Mouse (Mus musculus) ZHBTc4 (cell line): ENCODE measurements around the gene Ube3c.
"Not testable (repeated sequence)": the region's sequence is repeated elsewhere in the genome, so short reads cannot be mapped to it uniquely, and the experiment has no call there.

Experiments used
- DNase-seq: peaks from one replicate; pipeline ENCODE4 v3.0.0-alpha.2; 2011; ENCODE audit warnings: low read depth, low spot score

The Ube3c gene

DNA sequence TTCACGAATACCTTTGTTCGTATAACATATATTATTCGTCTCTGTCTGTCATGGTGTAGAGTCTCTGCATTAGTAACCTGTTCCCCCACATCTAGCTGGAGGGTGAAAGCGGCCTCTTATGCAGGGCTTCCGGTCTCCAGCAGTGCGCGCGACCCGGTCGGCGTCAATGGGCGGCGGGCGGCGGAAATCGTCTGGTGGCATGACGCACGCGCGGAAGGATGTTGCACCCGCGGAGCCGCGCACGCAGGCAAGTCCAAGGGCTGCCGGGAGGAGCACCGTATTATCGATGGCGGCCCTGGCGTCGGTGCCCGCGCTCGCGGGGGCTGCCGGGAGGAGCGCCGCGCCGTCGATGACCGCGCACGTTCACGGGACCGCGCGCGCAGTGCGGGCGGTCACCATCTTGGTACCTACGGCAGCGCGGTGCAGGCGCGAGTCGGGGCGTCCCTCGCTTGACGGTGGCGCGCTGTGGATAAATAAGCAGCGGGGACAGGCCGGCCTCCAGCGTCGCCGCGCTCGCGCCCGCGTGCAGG, at the start of gene Ube3c:
TSS of gene Ube3c (plus strand) at position 395 of the 530 bp plus-strand sequence.
- DNase-seq: peak; percentile 99

DNA sequence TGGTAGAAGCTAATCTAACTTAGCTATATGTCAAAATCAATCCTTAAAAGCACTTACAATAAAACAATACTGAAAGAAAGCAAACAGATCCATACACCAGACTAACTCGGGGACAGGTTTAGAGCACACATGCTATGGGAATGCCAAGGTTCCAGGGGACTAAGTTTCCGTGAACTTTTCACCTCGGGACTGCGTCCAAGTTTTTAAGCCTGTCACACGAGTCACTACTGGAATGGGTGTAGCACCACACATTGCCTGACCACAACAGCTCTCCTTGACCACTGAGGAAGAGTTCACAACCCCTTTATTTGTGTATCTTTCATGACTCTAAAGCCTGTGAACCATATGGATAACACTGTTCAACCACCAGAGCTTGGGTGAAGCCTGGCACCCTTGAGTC, 8.9 kb upstream of the Ube3c start:
- DNase-seq: no peak

DNA sequence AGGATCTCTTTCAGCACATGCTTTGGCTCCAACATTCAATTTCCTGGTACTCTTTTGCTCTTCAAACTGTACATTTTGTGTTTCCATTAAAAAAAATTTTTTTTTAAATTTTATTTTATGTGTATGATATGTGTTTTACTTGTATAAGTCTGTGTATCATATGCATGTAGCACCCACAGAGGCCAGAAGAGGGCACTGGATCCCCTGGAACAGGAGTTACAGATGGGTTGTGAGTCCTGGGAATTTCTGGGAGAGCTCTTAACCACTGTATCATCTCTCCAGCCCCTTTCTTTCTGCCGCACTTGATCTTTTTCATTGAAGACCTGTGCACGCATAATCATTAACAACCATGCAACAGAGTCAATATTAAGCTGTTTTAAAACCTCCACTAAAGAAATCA, 8.4 kb upstream of the Ube3c start:
- DNase-seq: peak; percentile 59

DNA sequence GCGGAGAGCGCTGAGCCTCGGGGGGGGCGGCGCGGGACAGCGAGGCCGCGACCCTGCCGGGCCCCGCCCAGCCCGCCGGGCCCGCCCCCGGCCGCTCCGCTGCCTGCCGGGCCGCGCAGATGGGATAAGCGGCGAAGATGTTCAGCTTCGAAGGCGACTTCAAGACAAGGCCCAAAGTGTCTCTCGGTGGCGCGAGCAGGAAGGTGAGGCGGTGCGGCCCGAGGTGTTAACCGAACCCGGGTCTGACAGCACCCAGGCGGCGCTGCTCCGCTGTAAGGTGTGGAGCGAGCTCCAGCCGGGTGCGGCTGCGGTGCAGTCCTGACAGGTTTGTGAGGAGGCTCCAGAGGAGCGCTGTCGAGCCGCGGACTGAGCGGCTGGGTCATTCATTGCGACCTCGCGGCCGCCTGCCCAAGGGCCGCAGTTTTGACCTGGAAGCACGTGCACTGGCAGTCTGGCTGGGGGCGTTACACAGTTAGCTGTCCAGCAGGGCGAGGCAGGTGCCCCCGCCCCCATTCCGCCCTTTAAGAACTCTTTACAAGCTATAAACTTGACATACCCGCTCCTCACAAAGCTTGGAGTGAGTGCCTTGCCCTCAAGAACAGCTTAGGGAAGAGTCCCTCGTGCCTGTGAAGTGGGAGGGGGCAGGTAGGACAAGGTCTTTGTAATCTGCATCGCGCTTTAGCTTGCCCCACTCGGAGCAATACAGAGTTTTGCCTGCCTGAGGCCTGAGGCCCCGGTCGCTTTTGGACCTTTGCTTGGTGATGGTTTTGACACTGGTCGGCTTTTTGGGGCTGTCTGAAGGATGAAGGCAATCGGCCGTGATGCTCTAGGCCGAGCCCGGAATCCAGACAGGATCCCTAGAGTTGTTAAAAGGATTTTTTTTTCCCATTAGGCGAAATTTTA, 587 bp downstream of the Ube3c start:
- DNase-seq: peak; percentile 85

DNA sequence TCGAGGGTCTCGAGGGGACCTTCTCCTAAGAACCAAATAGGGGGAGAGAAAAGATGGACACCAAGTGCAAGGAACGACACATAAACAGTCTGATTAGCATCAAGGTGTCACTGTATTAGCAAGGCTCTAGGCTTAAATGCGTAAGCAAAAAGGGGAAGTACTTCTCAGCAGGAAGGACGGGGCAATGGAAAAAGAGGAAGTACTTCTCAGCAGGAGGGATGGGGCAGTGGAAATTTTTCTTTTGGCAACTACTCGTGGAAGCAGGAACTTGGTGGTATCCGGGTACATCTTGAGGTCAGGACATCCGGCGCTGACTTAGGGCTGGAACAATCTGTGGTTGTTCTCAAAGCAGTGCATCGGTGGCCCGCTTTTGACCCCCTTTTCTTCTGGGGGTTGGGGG, 5.2 kb downstream of the Ube3c start:
- peak; percentile 58 for DNase-seq

DNA sequence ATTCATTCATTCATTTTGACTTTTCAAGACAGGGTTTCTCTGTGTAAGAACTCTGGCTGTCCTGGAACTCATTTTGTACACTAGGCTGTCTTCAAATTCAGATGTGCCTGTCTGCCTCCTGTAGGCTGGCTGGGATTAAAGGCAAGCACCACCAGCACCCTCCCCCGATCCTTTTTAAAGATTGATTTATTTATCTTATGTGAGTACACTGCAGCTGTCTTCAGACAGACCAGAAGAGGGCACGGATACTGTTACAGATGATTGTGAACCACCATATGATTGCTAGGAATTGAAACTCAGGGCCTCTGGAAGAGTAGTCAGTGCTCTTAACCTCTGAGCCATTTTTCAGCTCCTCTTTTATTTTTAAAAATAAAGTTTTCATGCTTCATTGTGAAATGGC, 6.0 kb downstream of the Ube3c start:
- DNase-seq: no peak

DNA sequence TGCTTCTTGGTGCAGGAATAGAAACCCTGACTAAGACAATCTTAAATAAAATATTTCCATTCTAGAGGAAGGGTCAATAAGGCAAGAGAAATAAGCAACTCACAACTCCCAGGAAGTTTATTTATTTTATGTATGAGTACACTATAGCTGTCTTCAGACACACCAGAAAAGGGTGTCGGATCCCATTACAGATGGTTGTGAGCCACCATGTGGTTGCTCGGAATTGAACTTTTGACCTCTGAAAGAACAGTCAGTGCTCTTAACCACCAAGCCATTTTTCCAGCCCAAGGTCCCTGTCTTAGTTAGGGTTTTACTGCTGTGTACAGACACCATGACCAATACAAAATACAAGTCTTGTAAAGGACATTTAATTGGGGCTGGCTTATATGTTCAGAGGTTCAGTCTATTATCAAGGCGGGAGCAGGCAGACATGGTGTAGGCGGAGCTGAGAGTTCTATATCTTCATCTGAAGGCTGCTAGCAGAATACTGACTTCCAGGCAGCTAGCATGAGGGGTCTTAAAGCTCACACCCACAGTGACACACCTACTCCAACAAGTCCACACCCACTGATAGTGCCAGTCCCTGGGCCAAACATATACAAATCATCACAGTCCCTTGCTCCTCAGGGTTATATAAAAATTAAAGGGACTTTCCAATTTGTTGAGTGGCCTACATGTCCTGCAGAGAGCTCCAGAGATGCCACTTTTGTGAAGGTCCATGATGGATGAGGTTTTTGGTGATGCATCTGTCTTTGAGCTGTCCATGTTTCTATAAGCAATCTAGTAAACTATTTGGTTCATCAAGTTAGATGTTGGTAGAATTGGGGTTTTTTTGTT, 9.0 kb downstream of the Ube3c start:
- DNase-seq: no peak

DNA sequence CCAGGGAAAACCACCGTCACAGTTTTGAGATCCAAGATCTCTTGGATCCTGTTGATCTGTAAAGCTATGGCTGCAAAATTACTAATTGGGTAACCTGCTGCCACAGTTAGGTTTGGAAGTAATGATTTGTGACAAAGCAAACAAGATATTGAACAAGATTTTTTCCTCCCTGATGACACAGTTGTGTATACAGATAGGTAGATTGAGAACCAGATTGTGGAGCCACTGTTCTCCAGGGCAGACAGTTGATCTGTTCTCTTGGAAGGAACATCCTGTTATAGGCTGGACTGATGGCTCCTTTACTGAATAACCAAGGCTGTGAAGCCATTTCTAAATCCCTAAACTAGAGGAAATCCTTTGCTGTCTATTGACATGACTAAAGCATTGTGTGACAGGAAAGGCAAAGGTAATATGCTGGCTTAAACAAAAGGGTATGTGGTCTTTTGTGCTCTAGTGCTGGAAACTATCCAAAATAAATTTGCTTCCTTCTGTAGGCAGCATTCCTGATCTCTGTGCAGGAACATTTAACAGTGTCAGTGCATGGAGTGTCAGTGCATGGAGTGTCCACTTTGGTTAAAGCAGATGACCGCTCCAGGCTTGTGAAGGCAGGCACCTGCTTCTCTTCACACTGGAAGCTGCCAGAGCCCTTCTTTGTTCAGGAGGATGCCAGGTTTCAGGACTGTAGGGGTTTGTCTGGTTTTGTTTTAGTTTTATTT, 15.0 kb downstream of the Ube3c start:
- DNase-seq: no peak

DNA sequence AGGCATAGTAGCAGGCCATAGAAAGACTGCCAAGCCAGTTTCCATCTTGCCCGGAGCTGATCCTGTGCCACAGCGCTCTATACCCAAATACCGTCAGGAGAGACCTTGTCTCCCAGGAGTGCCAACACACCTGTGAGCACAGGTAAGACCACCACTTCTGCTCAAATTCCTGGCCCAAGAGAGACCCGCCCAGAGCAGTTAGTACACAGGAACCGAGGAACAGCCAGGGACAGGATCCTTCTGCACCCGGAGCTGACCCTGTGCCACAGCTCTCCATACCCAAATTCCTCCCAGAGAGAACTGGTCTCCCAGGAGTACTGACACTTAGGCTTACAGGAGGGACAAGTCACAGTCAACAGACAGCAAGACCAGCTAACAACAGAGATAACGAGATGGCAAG, 23.1 kb downstream of the Ube3c start:
- not testable (repeated sequence) for DNase-seq

DNA sequence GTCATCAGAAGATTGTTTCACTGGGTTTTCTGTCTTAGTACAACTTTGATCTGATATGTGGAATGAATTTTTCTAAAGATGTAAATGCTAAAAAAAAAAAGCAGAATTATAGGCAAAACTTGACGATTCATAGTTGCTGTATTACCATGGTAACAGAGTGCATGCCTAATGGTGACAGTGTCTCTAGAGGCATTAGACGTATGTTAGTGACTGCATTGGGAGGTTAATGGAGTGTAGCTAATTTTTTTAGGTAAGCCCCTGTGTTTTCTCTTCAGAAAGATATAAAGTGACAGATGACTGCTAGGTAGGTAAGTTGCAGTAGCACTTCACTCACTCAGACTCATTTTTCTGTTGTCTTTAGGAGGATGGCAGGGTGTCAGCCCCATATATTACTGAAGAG, 37.5 kb downstream of the Ube3c start:
- no peak for DNase-seq

DNA sequence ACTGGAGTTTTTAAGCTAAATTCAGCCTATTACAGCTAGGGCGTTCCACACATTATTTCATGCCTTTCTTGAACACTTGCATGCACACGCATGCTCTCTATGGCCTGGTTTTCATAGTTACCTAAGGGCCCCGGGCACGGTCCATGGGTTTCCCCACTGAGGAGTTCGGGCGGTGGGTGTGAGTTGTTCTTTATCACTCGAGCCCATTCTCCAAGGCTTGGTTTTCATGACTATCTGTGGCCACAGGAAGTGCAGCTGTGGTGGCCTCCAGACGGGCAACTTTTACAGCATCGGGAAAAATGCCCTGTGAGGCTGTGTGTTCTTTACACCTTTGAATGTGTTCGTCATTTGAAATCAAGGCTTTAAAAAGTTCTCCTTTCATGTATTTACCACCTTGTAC, 56.6 kb downstream of the Ube3c start:
- DNase-seq: peak; percentile 15

DNA sequence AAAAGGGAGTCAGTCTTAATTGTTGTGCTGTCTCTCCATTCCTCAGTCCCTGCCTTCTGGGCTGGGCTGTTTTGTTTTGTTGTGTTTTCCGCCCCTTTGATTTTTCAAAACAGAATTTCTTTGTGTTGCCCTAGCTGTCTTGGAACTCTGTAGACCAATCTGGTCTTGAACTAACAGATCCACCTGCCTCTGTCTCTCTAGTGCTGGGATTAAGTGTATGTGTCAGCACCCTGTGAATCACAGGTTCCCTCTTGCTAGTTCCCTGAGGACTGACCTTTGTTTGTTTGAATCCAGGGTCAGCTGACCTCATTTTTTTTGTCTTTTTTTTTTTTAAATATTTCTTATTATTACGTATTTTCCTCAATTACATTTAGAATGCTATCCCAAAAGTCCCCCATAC, 60.9 kb downstream of the Ube3c start:
- DNase-seq: no peak

DNA sequence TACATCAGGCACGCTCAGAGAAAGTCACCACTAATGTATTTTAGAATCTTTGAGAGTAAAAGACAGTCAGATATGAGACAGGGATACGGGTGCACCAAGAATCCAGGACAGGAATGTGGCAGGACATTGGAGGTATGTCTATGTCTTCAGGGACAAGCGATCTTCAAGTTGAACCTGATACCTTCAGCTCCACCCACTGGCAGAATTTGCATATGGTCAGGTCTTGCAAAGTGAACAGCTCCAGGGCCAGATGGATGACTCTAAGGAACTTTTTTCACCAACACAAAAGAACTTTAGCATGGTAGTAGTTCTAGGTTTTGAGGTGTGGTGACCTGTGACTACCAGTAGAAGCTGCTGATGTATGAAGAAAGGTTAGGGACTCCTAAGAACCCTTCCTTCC, 62.7 kb downstream of the Ube3c start:
- DNase-seq: peak; percentile 54

DNA sequence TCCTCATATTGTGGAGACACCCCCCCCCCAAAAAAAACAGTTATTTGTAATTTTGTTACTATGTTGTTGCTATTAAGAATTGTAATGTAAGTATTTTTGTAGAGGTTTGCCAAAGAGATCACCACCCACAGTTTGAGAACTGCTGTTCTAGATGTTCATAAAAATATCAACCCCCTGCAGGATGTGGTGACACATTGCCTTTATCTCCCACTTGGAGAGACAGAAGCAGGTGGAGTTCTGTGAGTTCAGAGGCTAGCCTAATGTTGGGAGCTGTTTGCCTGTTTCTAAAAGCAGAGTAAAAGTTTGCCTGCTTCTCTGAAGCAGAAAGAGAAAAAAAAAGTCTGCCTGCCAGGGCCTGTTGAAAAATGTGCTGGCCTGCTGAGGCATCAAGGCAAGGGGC, 67.3 kb downstream of the Ube3c start:
- DNase-seq: no peak

DNA sequence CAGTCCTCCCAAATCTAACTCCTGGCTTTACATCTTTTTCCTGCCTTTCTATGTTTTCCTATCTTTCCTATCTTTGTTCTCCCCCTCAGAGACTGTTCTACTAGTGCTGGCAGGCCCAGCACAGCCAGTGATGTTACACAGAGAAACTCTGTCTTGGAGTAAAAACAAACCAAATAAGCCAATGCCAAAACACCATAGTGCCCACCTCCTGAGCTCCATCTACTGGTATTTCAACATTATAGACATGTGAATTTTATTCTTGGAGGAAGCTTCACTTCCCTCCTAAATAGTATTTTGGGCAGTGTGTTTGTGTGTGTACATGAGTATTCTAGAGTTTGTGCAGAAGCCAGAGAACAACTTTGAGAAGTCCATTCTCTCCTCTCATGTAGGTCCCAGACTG, 67.8 kb downstream of the Ube3c start:
- DNase-seq: no peak

DNA sequence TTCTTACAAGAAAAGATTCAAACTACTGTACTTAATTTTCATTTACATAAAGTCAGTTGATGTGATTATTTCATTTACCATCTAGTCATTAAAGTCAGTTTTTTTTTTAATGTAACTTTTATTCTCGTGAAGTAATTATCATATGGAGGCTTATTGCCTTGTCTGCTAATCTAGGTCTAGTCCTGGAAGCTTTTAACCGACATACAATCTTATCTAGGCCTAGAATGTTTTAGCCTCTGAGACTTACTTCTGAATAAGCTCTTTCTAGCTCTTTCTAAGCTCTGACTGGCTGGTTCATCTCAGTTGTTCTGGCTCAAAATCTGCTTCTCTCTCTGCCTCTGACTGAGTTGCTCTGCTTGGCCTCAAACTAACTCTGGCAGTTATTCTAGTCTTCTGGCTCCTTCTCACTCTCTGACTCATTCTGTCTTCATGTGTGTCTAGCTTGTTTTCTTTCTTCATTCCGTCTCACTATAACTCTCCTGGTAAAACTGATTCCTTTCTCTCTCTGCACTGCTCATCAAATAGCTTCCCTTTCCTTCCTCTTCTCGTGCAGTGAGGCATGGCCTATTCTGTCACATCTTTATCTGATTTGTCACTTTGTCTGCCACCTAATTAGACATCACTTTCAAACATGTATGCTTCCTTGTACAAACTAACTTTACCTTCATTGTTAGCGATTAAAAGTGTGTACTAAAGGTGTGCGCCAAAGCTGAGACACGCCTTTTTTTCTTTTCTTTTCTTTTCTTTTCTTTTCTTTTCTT, 72.3 kb downstream of the Ube3c start:
- DNase-seq: no peak

DNA sequence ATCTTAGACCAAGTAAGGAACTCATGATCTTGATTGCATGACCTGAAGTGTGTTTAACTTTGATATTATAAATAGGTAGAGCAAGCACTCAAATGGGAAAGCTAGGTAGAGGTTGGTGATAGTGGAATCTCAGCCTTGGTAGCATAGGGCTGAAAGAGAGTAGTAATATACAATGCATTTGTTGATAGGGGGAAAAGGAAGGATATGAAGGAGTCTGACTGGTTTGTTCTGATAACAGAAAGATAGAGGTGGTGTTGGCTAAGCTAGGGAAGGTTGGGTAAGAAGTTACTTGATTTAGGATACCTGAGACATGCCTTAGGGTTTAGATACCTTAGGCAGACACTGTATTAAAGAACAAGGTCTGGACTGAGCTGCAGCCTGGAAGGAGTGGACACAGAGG, 82.7 kb downstream of the Ube3c start:
- DNase-seq: no peak

DNA sequence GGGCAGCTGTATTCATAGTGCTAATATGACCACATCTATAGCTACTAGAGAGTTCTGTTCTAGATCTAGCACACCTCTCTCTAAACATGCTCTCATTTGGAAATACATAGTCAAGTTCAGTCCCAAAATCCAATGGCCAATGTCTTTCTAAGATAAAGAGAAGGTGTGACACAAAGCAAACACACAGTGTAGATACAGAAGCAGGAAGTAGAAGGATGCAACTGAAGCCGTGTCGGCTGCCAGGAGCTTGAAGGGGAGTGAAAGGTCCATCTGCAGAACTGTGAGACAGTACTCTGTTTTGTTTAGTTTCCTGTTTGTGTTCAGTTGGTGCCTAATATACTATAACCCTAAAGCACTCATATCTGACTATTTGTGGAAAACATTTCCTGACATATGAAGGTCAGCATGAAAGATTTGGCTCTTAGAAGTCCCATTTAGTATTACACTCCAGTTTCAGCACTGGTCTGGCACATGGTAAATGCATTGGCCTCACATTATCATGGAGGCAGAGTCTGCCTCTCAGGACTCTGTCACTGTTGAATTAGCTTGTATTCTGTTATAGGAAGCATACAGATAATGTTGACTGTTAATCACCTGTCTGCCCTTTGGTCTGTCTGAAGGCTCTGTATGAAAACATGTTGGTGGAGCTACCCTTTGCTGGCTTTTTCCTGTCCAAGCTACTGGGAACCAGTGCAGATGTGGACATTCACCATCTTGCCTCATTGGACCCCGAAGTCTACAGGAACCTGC, 88.7 kb downstream of the Ube3c start:
- DNase-seq: no peak

DNA sequence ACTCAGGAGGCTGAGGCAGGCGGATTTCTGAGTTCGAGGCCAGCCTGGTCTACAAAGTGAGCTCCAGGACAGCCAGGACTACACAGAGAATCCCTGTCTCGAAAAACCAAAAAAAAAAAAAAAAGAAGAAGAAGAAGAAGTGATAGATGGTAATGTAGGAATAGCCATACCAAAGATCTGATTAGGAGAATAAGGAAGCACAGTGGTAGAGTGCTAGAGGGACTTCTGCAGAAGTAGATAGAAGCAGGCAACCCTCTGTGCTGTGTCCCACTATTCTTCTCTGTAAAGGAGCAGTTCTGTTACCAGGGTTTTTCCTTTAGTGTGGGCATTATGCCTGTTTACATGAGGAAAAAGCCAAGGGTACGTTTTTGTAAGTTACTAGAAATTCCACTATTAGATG, 92.2 kb downstream of the Ube3c start:
- not testable (repeated sequence) for DNase-seq

DNA sequence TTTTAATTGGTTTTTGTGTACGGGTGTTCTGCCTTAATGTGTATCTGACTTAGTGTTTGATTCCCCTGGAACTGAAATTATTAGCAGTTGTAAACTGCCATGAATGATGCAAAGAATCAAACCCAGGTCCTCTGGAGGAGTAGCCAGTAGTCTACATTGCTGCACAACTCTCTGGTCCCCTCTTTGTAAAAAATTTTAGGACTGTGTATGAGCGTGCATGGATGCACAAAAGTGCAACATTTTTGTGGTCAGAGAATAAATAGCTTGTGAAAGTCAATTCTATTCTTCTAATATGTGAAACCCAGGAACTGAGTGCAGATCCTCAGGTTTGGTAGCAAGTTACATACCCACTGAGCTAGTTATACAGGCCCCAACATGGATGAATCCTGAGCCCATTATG, 96.3 kb downstream of the Ube3c start:
- no peak for DNase-seq
